Comparison of ENCODE assay signal across 8 mouse cellular contexts in the genomic region with DNA sequence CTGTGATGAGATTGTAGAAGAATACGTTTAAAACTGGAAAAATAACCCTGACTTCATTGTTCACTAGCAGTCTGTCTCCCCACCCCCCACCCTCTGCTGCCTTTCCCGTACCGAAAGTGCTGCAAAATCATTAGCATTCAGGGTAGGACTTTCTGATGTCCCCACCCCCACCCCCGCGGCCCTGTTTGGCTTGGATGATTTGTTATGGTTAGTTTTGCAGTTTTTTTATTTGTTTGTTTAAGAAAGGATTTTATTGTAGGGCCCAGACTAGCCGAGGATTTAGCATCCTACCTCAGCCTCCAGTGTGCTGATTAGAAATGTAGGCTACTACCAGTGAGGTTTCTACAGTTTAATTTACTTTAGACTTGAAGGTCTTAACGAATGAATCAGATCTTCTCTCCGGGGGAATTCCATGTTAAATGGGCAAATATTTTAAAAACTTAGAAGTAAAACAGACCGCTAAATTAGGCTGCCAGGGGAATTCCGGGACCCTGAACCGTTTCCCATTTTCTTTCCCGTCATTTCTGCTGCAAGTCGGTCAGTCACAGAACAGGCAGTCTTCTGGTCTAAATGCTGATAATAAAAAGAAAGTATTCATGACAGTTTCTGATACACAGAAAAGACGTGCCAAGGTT. TPM values are rescaled to one million over a fixed set of nuclear protein-coding genes. Genes with fewer than 3 reads are reported as not detected.
DNase-seq lines count a peak whose midpoint lies in the region; ATAC-seq lines count a peak whose summit lies in the region.

No protein-coding gene starts in this region.

- H3K9ac ChIP-seq in kidney, embryonic 15.5 days: peak overlapping the region; percentile 81
- H3K9ac ChIP-seq in embryonic facial prominence, embryonic 13.5 days: peak overlapping the region; percentile 88
- peak overlapping the region; percentile 82 for H3K9ac ChIP-seq in midbrain, embryonic 16.5 days (ENCODE audit: low read depth, low read length)

- H3K9me3 ChIP-seq in kidney, embryonic 15.5 days (replicated peaks): no peaks in the 10 kb centered on the region
- H3K9me3 ChIP-seq in embryonic facial prominence, embryonic 13.5 days: no peaks in the 10 kb centered on the region
- no peaks in the 10 kb centered on the region for H3K9me3 ChIP-seq in midbrain, embryonic 16.5 days (replicated peaks; ENCODE audit: control insufficient read depth, low read length, poor library complexity, severe bottlenecking)

- no peak for DNase-seq in kidney, adult 8-10 months
- DNase-seq in MEL-GATA-1-ER (ENCODE audit: extremely low read depth, low read depth): peak; percentile 52
- DNase-seq in induced T-regulatory cell, adult 2 months (ENCODE audit: low read depth): peak; percentile 84
- DNase-seq in urinary bladder, postnatal 4 days (ENCODE audit: low spot score in 2 of 2): no peak
- no peak for DNase-seq in urinary bladder, adult 18-20 months (ENCODE audit: low spot score in 2 of 2)

- peaks cover 15% of the 10 kb centered on the region for H3K4me1 ChIP-seq in kidney, embryonic 15.5 days
- peaks cover 10% of the 10 kb centered on the region for H3K4me1 ChIP-seq in embryonic facial prominence, embryonic 13.5 days
- peaks cover 26% of the 10 kb centered on the region for H3K4me1 ChIP-seq in midbrain, embryonic 16.5 days (ENCODE audit: control insufficient read depth, insufficient read depth, low read length)

- H3K4me3 ChIP-seq in kidney, embryonic 15.5 days (replicated peaks): peak overlapping the region; percentile 70
- H3K4me3 ChIP-seq in embryonic facial prominence, embryonic 13.5 days: peak overlapping the region; percentile 73
- peak overlapping the region; percentile 63 for H3K4me3 ChIP-seq in midbrain, embryonic 16.5 days (ENCODE audit: low read depth, low read length)

- 18% methylated on average over 14 of the region's 14 CpGs for WGBS in kidney, embryonic 15.5 days
- 11% methylated on average over 14 of the region's 14 CpGs for WGBS in embryonic facial prominence, embryonic 13.5 days
- 10% methylated on average over 14 of the region's 14 CpGs for WGBS in midbrain, embryonic 16.5 days

- H3K36me3 ChIP-seq in kidney, embryonic 15.5 days: peaks cover 19% of the 10 kb centered on the region
- peaks cover 17% of the 10 kb centered on the region for H3K36me3 ChIP-seq in embryonic facial prominence, embryonic 13.5 days
- peaks cover 6% of the 10 kb centered on the region; the same call in 1 of the 2 replicates for H3K36me3 ChIP-seq in midbrain, embryonic 16.5 days (ENCODE audit: control insufficient read depth, insufficient read depth, low read length)

- H3K27ac ChIP-seq in kidney, embryonic 15.5 days: peak overlapping the region; percentile 98
- peak overlapping the region; percentile 99 for H3K27ac ChIP-seq in embryonic facial prominence, embryonic 13.5 days
- peak overlapping the region; percentile 98 for H3K27ac ChIP-seq in midbrain, embryonic 16.5 days (ENCODE audit: low read length)

- no peaks in the 10 kb centered on the region for H3K27me3 ChIP-seq in kidney, embryonic 15.5 days
- no peaks in the 10 kb centered on the region for H3K27me3 ChIP-seq in embryonic facial prominence, embryonic 13.5 days
- no peaks in the 10 kb centered on the region for H3K27me3 ChIP-seq in midbrain, embryonic 16.5 days (ENCODE audit: control insufficient read depth, insufficient read depth, low read depth, low read length)

- H3K4me2 ChIP-seq in kidney, embryonic 15.5 days: peak overlapping the region; percentile 74
- peak overlapping the region; percentile 65 for H3K4me2 ChIP-seq in embryonic facial prominence, embryonic 13.5 days
- H3K4me2 ChIP-seq in midbrain, embryonic 16.5 days (ENCODE audit: low read length): peak overlapping the region; percentile 67

- peak; percentile 4; the same call in 1 of the 2 replicates for ATAC-seq in kidney, embryonic 15.5 days (replicated peaks; ENCODE audit: low FRiP score)
- no peak for ATAC-seq in embryonic facial prominence, embryonic 13.5 days (ENCODE audit: insufficient number of reproducible peaks, insufficient read depth, low FRiP score, low TSS enrichment, low read depth)
- peak; percentile 25 for ATAC-seq in midbrain, embryonic 16.5 days

RNA-seq across cellular contexts. Expression of a gene that starts 1.1 kb away (rescaled TPM):
- 35.6 and 37.9 TPM in 2 replicates for polyA plus RNA-seq in kidney, embryonic 15.5 days (2015; fragmentation: Nextera tagmentation; extraction: Ambion mirVana)
- 41.6 and 45.5 TPM in 2 replicates for polyA plus RNA-seq in embryonic facial prominence, embryonic 13.5 days (2015; fragmentation: Nextera tagmentation; extraction: Ambion mirVana)
- 41.8 and 43.9 TPM in 2 replicates for polyA plus RNA-seq in midbrain, embryonic 16.5 days (2015; fragmentation: Nextera tagmentation; extraction: Ambion mirVana)

RNA-seq across cellular contexts. Expression of a gene that starts 35.1 kb away (rescaled TPM):
- polyA plus RNA-seq in kidney, embryonic 15.5 days (2015; fragmentation: Nextera tagmentation; extraction: Ambion mirVana): 6.6 and 7.9 TPM in 2 replicates
- polyA plus RNA-seq in embryonic facial prominence, embryonic 13.5 days (2015; fragmentation: Nextera tagmentation; extraction: Ambion mirVana): 14.1 and 15.6 TPM in 2 replicates
- polyA plus RNA-seq in midbrain, embryonic 16.5 days (2015; fragmentation: Nextera tagmentation; extraction: Ambion mirVana): 1.5 and 1.8 TPM in 2 replicates

Comparison
In these comparisons a context has a peak if more than half of its experiments do, and no peak if none do; other contexts are left out.
1. DNase-seq: peak in MEL-GATA-1-ER (single experiment) and induced T-regulatory cell, adult 2 months (single experiment); none in kidney, adult 8-10 months (0 of 2), urinary bladder, postnatal 4 days (0 of 2) and urinary bladder, adult 18-20 months (0 of 2).
2. Peak in every context shown above with its lines, with median percentiles within 50 percentile points of each other: H3K27ac ChIP-seq, H3K4me2 ChIP-seq, H3K4me3 ChIP-seq and H3K9ac ChIP-seq.